Mouse (Mus musculus): ENCODE results near the gene Asb18. TPM values are rescaled to one million over a fixed set of nuclear protein-coding genes. Genes with fewer than 3 reads are reported as not detected.

The Asb18 gene
- total RNA-seq, 2 experiments from 2014 or later: 19.9 to 22.6 TPM

- no peak for DNase-seq
These were observed 113.1 kb downstream of the Asb18 start for GRCm38 (mm10) chr1:89901381-89901780.

Other genes with a start within 250 kb of the Asb18 start
- under 1 TPM in 1 of 2 experiments, not detected in 1; 0.23 TPM for gene Gbx2, start 83.5 kb downstream of the Asb18 start, total RNA-seq (2021)
- not detected for gene Iqca, start 138.7 kb upstream of the Asb18 start, total RNA-seq (2021)
- gene Ackr3, start 189.3 kb upstream of the Asb18 start, total RNA-seq (2021): 10 to 100 TPM; 10.5 to 13.2 TPM